Mouse (Mus musculus) limb, embryonic 12.5 days (tissue): ENCODE measurements around the gene Fzd9. TPM values are rescaled to one million over a fixed set of nuclear protein-coding genes. Genes with fewer than 3 reads are reported as not detected.
A peak's percentile ranks its signal among the peaks of the same experiment; 100 is the strongest.

Source experiments
- ATAC-seq: fragments of 200-750 bp; cut with Nextera tagmentation; 2 replicates; pipeline ENCODE4 v1.8.0; 2017; ENCODE audit warnings: low read depth, moderate TSS enrichment; ENCODE audit not compliant: insufficient number of reproducible peaks, insufficient read depth, low FRiP score, low TSS enrichment
- H3K27ac ChIP-seq: fragments of 300-500 bp; sonication (generic); 2 replicates; pipeline ENCODE4 v1.5.1; 2016; ENCODE audit warnings: mild to moderate bottlenecking, moderate library complexity
- H3K27me3 ChIP-seq: fragments of 300-500 bp; sonication (generic); 2 replicates; pipeline ENCODE4 v1.6.1; 2016; ENCODE audit warnings: mild to moderate bottlenecking, moderate library complexity
- H3K36me3 ChIP-seq: fragments of 300-500 bp; sonication (generic); 2 replicates; pipeline ENCODE4 v1.6.1; 2016; ENCODE audit warnings: mild to moderate bottlenecking, moderate library complexity
- H3K4me1 ChIP-seq: fragments of 300-500 bp; sonication (generic); replicated peaks from 2 replicates; pipeline ENCODE4 v1.6.1; 2016
- H3K4me2 ChIP-seq: fragments of 300-500 bp; sonication (generic); 2 replicates; pipeline ENCODE4 v1.6.1; 2016; ENCODE audit warnings: mild to moderate bottlenecking, moderate library complexity
- H3K4me3 ChIP-seq: fragments of 300-500 bp; sonication (generic); replicated peaks from 2 replicates; pipeline ENCODE4 v1.5.1; 2016; ENCODE audit warnings: mild to moderate bottlenecking
- H3K9ac ChIP-seq: fragments of 300-500 bp; sonication (generic); replicated peaks from 2 replicates; pipeline ENCODE4 v1.6.1; 2016; ENCODE audit warnings: mild to moderate bottlenecking, moderate library complexity
- H3K9me3 ChIP-seq: fragments of 300-500 bp; sonication (generic); 2 replicates; pipeline ENCODE4 v1.6.1; 2016; ENCODE audit warnings: mild to moderate bottlenecking, moderate library complexity
- WGBS: fragments of 180-500 bp; shearing (Covaris S2); methylation state at CpG from one replicate; pipeline ENCODE4 v1.1.7; 2016; 5-methylcytosine and 5-hydroxymethylcytosine counted together
- polyA plus RNA-seq: library from polyadenylated mRNA; unstranded; fragments of >200 nt; fragmentation: Nextera tagmentation; extraction: Ambion mirVana; gene quantifications from 2 replicates; pipeline ENCODE4 v1.2.1, GENCODE M21; 2016

Gene Fzd9
- polyA plus RNA-seq, 1 experiment from 2014 or later = 9.2 TPM

DNA sequence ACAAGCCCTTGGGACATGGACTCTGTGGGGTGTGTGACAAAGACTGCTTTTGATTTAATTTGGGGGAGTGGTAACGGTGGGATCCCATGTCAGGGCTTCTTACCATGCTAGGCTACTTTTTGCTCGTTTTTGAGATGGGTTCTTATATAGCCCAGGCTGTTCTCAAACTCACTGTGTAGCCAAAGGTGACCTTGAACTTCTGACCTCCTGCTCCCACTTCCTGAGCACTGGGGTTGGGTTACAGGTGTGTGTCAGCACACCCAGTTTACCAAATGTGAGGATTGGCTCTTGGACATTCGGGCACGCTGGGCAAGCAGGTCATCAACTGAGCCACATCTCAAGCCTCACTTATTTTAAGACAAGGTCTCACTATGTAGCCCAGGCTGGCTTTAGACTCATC, 19.3 kb upstream of the Fzd9 start:
- H3K4me1 ChIP-seq = peaks cover 21% of the 10 kb centered on the region
- ATAC-seq = no peak
- 74% methylated on average over 4 of the region's 4 CpGs for WGBS

DNA sequence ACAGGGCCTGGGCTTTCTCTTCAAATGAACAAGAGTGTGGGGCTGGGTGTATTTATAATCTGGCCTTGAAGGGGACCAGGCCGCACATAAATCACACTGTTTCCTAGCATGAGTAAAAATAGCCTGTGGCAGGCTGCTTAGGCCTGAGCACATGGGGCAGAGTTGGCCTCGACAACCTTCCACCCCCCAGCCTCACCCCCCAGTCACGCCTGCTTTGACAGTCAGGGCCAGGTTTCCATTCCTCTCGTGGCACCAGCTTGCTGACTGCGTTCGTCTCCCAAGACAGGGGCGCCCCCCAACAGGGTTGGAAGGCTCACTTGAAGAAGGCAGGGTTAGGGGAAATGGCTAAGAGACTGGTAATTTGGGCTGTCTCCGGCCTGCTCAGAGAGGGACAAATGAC, 18.4 kb upstream of the Fzd9 start:
- Histone ChIP-seq H3K4me3 (no peak overlapping the region), H3K9ac (no peak overlapping the region), H3K4me2 (no peak overlapping the region), H3K4me1 (peaks cover 15% of the 10 kb centered on the region), H3K36me3 (no peaks in the 10 kb centered on the region), H3K27ac (no peak overlapping the region), H3K9me3 (0 out of 2 replicates have a peak, but pooled peaks cover 4% of the 10 kb centered on the region), H3K27me3 (no peaks in the 10 kb centered on the region)
- 0 out of 2 replicates have a peak, but pooled peaks have one; percentile 13 for ATAC-seq
- 69% methylated on average over 8 of the region's 8 CpGs for WGBS

More for the DNA sequence above, 19.3 kb upstream of the Fzd9 start:
- H3K4me2 ChIP-seq = no peak overlapping the region
- no peaks in the 10 kb centered on the region for H3K27me3 ChIP-seq
- H3K36me3 ChIP-seq = no peaks in the 10 kb centered on the region
- H3K9ac ChIP-seq = no peak overlapping the region
- 0 out of 2 replicates have a peak, but pooled peaks cover 4% of the 10 kb centered on the region for H3K9me3 ChIP-seq
- H3K4me3 ChIP-seq = no peak overlapping the region
- H3K27ac ChIP-seq = no peak overlapping the region

DNA sequence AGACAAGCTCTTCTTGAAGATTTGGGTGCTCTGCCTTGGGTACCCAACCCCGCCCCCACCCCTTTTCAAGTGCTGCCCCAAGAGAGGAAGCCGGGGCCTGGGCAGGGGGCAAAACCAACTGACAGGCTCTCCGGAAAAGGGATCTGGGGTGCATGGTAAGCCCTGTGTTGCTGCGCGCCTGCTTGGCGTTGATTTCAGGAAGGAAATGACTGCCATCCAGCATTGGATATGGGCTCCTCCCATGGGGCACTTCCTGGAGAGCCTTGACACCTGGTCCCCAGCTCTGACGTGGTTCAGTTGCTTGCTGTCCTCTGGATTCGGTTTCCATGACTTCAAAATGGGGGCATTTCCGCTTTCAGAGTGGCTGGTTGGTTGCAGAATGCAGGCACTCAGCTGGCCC, 13.5 kb upstream of the Fzd9 start:
- H3K4me1 ChIP-seq = peaks cover 21% of the 10 kb centered on the region
- H3K4me2 ChIP-seq = peak overlapping the region; percentile 37
- no peaks in the 10 kb centered on the region for H3K36me3 ChIP-seq
- peak; percentile 40; the same call in 1 of the 2 replicates for ATAC-seq
- whole genome bisulfite sequencing = 46% methylated on average over 9 of the region's 9 CpGs
- no peaks in the 10 kb centered on the region for H3K27me3 ChIP-seq
- peak overlapping the region; percentile 8; the same call in 1 of the 2 replicates for H3K4me3 ChIP-seq
- H3K9ac ChIP-seq = peak overlapping the region; percentile 37
- 0 out of 2 replicates have a peak, but pooled peaks cover 4% of the 10 kb centered on the region for H3K9me3 ChIP-seq
- peak overlapping the region; percentile 94 for H3K27ac ChIP-seq

DNA sequence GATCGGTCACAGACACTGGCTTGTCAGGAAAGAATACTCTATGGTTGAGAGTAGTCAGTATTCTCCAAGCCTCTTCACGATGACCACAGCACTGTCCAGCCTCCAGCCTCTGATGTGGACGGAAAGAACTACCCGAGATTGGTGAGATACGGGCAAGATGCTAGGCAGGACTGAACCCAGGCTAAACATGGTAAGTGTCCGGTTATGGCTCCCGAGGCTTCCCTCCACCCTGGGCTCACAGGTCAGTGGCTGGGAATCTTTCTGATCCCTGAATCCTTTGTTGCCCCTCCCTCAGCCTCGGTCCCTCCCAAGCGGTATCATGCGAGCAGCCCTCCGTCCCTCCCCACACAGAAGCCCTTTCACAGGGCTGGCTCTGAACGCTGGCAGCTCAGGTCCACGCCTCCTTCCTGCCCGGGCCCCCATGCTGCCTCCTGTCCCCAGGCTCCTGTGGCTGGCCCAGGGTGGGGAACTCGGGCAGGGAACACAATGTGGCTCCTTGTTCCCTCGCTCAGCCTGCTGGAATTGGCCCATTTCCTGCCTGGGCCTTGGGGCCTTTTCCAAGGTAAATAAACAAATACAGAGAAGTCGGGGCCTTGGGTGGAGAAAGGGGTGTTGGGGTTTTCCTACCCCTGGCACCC, 13.0 kb upstream of the Fzd9 start:
- Histone ChIP-seq H3K9ac (peak overlapping the region; percentile 37; the same call in 1 of the 2 replicates), H3K4me2 (peak overlapping the region; percentile 37), H3K36me3 (no peaks in the 10 kb centered on the region), H3K4me1 (peaks cover 18% of the 10 kb centered on the region), H3K9me3 (0 out of 2 replicates have a peak, but pooled peaks cover 4% of the 10 kb centered on the region), H3K27me3 (no peaks in the 10 kb centered on the region), H3K27ac (peak overlapping the region; percentile 94), H3K4me3 (peak overlapping the region; percentile 8; the same call in 1 of the 2 replicates)
- peak; percentile 89 for ATAC-seq
- 13% methylated on average over 17 of the region's 17 CpGs for WGBS

DNA sequence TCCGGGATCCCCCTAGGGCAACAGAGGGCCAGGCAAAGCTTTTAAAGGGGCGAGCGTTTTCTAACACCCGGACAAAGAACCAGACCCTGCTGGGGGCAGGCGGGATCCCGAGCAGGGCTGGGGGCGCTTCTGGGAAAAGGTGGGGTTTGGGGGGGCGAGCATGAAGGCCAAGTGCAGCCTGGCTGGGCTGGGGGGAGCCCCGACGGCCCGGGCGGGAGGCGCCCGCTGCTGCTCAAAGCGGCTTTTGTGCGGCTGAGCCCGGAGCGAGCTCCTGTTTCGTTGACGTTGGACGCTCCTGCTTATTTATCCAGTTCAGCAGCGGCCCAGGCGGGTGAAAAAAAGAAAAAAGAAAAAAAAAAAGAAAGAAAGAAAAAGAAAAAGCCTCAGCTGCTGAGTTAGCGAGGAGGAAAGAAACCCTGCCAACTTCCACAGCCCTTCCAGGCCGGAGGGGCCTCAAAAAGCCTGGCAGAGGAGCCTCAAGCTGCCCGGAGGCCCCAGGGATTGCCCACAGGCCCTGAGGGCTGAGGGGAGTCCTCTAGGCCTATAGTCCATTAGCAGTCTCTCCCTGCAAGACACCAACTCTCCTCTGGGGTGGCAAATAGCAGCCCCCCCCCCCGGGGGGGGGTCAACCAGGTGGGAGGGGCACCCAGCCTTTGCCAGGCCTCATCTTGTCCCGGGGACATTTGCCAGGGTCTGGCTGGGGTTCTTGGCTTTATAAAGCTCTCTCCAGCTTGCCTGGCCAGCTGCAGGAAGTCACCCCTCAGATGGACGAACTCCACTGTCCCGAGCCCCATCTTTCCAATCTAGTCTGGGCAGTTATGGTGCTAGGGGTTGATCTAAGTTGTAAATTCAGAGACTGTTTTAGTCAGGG, 7.5 kb upstream of the Fzd9 start:
- Histone ChIP-seq H3K4me2 (peak overlapping the region; percentile 37), H3K4me3 (peak overlapping the region; percentile 17; the same call in 1 of the 2 replicates), H3K9me3 (peaks cover 12% of the 10 kb centered on the region; the same call in 1 of the 2 replicates), H3K4me1 (peaks cover 24% of the 10 kb centered on the region), H3K9ac (peak overlapping the region; percentile 61), H3K36me3 (no peaks in the 10 kb centered on the region), H3K27me3 (no peaks in the 10 kb centered on the region), H3K27ac (peak overlapping the region; percentile 98)
- 36% methylated on average over 30 of the region's 30 CpGs for WGBS
- peak; percentile 62 for ATAC-seq

DNA sequence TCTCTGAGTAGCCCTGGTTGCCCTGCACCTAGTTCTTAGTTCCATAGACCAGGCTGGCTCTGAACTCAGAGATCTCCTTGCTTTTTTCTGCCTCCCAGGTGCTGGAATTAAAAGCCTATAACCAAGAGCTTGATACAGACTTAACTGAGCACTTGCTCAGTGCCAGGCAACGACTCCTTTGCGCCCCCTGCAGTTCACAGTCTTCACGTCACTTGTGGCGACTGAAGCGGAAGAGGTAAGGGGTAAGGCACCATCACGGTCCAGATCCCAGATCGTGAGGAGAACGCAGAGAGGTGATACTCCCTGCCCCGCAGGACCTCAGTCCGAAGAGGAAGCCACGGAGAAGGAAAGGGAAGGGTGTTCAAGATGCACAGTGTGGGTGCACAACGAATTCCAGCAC, 6.5 kb upstream of the Fzd9 start:
- WGBS = 81% methylated on average over 12 of the region's 12 CpGs
- no peak overlapping the region for H3K4me3 ChIP-seq
- H3K27me3 ChIP-seq = no peaks in the 10 kb centered on the region
- H3K9ac ChIP-seq = no peak overlapping the region
- peaks cover 12% of the 10 kb centered on the region; the same call in 1 of the 2 replicates for H3K9me3 ChIP-seq
- H3K4me2 ChIP-seq = no peak overlapping the region
- no peak for ATAC-seq
- H3K27ac ChIP-seq = peak overlapping the region; percentile 98
- no peaks in the 10 kb centered on the region for H3K36me3 ChIP-seq
- H3K4me1 ChIP-seq = peaks cover 28% of the 10 kb centered on the region

DNA sequence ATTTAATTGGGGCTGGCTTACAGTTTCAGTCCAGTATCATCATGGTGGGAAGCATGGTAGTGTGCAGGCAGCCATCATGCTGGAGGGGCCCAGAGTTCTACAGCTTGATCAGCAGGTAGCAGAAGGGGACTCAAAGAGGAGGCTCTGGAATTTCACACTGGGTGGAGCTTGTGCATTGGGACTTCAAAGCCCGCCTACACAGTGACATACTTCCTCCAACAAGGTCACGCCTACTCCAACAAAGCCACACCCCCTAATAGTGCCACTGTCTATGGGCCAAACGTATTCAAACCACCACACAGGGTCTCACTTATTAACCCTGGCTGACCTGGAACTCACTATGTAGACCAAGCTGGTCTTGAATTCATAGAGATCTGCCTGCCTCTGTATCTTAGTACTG, 5.1 kb upstream of the Fzd9 start:
- no peak for ATAC-seq
- peaks cover 12% of the 10 kb centered on the region; the same call in 1 of the 2 replicates for H3K9me3 ChIP-seq
- no peak overlapping the region for H3K27ac ChIP-seq
- H3K36me3 ChIP-seq = no peaks in the 10 kb centered on the region
- no peak overlapping the region for H3K9ac ChIP-seq
- H3K4me2 ChIP-seq = no peak overlapping the region
- WGBS = 85% methylated on average over 3 of the region's 3 CpGs
- no peak overlapping the region for H3K4me3 ChIP-seq
- H3K27me3 ChIP-seq = peaks cover 2% of the 10 kb centered on the region; the same call in 1 of the 2 replicates
- peaks cover 31% of the 10 kb centered on the region for H3K4me1 ChIP-seq

DNA sequence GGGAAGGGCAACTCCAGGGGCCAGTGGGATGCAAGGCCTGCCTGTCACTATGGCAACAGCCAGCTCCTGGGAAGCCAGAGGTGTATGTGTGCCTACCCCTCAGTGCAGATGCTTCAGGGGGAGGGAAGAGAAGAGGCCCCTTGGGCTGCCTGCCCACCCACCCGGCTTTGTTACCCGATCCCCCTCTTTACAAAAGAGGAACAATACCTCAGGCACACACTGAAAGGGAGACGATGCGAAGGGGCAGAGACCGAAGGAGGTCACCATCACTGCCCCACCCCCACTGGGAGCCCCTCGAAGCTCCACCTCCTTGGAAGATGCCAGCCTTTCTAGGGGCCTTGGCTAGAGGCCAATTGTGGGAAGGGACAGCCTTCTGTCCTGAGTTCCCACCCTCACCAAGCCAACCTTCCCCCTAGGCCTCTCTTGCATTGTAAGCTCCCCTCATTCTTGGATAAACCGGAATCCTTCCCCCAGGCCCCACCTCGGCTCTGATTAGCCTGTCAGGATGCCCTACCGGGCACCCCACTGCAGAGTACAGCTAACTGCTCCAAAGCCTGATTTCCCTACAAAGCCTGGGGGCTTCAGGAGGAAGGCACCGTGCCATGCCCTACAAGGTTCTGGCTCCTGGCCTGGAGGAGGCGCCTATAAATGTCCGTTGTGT, 2.8 kb upstream of the Fzd9 start:
- Histone ChIP-seq H3K27ac (peak overlapping the region; percentile 71), H3K4me3 (no peak overlapping the region), H3K4me1 (peaks cover 45% of the 10 kb centered on the region), H3K9ac (no peak overlapping the region), H3K36me3 (no peaks in the 10 kb centered on the region), H3K9me3 (peaks cover 12% of the 10 kb centered on the region; the same call in 1 of the 2 replicates), H3K27me3 (peaks cover 25% of the 10 kb centered on the region), H3K4me2 (peak overlapping the region; percentile 13)
- 7% methylated on average over 12 of the region's 12 CpGs for WGBS
- ATAC-seq = no peak

DNA sequence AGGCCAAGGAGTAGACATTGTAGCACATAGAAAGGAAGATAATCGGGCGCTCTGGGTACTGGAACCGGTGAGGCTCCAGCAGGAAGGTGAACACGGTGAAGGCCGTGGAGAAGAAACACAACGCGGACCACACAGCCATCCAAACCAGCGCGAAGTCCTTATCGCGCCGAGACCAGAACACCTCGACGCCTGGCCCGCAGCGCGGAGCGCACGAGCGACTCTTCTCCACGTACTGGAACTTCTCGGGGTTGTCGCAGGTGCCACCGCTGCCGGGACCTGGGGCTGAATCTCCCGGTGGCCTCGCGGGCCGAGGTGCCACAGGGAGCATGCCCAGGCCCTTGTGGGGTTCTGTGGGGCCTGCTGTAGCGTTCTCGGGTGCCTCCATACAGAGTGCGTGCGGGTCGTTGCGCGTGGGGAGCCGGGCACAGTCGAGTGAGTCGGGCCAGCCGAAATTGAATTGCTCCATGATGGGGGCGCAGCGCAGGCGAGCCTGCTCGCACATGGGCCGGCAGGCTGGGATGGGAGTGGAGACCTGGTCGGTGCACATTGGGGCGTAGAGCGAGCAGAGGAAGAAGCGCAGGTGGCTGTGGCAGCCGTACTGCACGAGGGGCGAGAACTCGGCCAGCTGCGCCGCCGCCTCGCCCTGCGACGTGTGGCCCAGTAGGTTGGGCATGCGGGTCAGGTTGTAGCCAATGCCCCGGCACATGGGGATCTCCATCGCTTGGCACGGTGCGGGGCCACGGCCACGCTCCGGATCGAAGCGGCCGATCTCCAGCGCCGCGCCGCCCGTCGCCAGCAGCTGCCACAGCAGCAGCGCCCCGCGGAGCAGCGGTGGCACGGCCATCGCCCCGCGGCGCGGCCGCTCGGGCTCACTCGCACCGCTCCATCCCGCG, 598 bp downstream of the Fzd9 start:
- no peak overlapping the region for H3K27ac ChIP-seq
- peaks cover 44% of the 10 kb centered on the region for H3K4me1 ChIP-seq
- peak overlapping the region; percentile 73 for H3K9ac ChIP-seq
- peak overlapping the region; percentile 95 for H3K4me2 ChIP-seq
- H3K27me3 ChIP-seq = peaks cover 39% of the 10 kb centered on the region
- WGBS = 3% methylated on average over 91 of the region's 92 CpGs
- H3K36me3 ChIP-seq = peaks cover 20% of the 10 kb centered on the region
- H3K4me3 ChIP-seq = peak overlapping the region; percentile 67
- no peaks in the 10 kb centered on the region for H3K9me3 ChIP-seq
- ATAC-seq = peak; percentile 29

DNA sequence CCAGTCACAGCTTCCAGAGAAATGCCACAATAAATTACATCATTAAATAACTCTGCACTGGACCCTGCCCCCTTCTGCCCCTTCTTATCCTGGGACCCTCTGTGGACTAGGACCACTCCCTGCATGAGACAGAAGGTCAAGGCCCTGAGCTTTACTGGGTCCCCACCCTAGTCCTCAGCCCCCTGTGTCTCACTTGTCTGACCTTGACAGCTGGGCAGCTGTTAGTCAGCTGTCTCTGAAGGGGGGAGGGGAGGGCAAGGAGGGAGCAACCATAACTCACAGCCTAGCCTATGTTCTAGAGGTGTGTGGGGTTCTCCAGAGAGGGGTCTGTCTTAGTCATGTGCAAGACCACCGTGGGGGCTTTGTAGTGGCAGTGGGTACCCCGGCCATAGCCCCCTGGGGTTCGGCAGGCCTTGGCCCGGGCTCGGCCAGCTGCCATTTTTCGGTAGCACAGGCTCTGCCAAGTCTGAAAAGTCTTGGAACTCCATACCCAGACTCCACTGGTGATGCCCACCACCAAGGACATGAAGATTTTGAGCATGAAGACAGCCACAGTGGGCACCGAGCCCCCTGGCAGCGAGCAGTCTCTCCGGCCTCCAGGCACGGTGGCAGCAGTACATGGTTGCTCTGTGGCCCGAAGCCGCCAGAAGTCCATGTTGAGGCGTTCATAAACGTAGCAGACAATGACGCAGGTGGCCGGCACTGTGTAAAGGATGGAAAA, 1.9 kb downstream of the Fzd9 start:
- peaks cover 34% of the 10 kb centered on the region for H3K36me3 ChIP-seq
- no peaks in the 10 kb centered on the region for H3K9me3 ChIP-seq
- no peak overlapping the region for H3K27ac ChIP-seq
- H3K4me3 ChIP-seq = peak overlapping the region; percentile 67
- peaks cover 40% of the 10 kb centered on the region for H3K4me1 ChIP-seq
- H3K9ac ChIP-seq = no peak overlapping the region
- WGBS = 82% methylated on average over 16 of the region's 16 CpGs
- peaks cover 39% of the 10 kb centered on the region for H3K27me3 ChIP-seq
- ATAC-seq = no peak
- H3K4me2 ChIP-seq = peak overlapping the region; percentile 95
